Mouse (Mus musculus) liver, embryonic 16.5 days (tissue): ENCODE measurements around the gene Syn2. TPM values are rescaled to one million over a fixed set of nuclear protein-coding genes. Genes with fewer than 3 reads are reported as not detected.
"Not testable (repeated sequence)": the region's sequence is repeated elsewhere in the genome, so short reads cannot be mapped to it uniquely, and the experiment has no call there.

Experiments used
- ATAC-seq: fragments of 200-750 bp; cut with Nextera tagmentation; 2 replicates; pipeline ENCODE4 v1.8.0; 2017; ENCODE audit warnings: low read depth, mild to moderate bottlenecking, moderate number of reproducible peaks, moderate library complexity
- H3K27ac ChIP-seq: fragments of 300-500 bp; sonication (generic); 2 replicates; pipeline ENCODE4 v1.5.1; 2014; ENCODE audit warnings: mild to moderate bottlenecking, low read length
- H3K27me3 ChIP-seq: fragments of 300-500 bp; sonication (generic); 2 replicates; pipeline ENCODE4 v1.6.1; 2014; ENCODE audit warnings: low read depth, low read length, mixed read lengths; ENCODE audit not compliant: control insufficient read depth, insufficient read depth
- H3K36me3 ChIP-seq: fragments of 300-500 bp; sonication (generic); 2 replicates; pipeline ENCODE4 v1.6.1; 2014; ENCODE audit warnings: mild to moderate bottlenecking; ENCODE audit not compliant: control insufficient read depth, insufficient read depth
- H3K4me1 ChIP-seq: fragments of 300-500 bp; sonication (generic); 2 replicates; pipeline ENCODE4 v1.6.1; 2014; ENCODE audit warnings: low read depth, low read length, mixed read lengths; ENCODE audit not compliant: control insufficient read depth
- H3K4me2 ChIP-seq: fragments of 300-500 bp; sonication (generic); 2 replicates; pipeline ENCODE4 v1.6.1; 2014; ENCODE audit warnings: low read depth, low read length, mixed read lengths
- H3K4me3 ChIP-seq: fragments of 300-500 bp; sonication (generic); 2 replicates; pipeline ENCODE4 v1.5.1; 2014; ENCODE audit warnings: low read depth, mild to moderate bottlenecking, low read length
- H3K9ac ChIP-seq: fragments of 300-500 bp; sonication (generic); 2 replicates; pipeline ENCODE4 v1.6.1; 2014; ENCODE audit warnings: low read depth, low read length
- H3K9me3 ChIP-seq: fragments of 300-500 bp; sonication (generic); replicated peaks from 2 replicates; pipeline ENCODE4 v1.6.1; 2016; ENCODE audit warnings: low read length; ENCODE audit not compliant: control insufficient read depth
- WGBS: fragments of 180-500 bp; shearing (Covaris S2); extraction: QIAGEN DNeasy Blood & Tissue Kit; methylation state at CpG from one replicate; pipeline ENCODE4 v1.1.7; 2014; ENCODE audit not compliant: insufficient replicate concordance; 5-methylcytosine and 5-hydroxymethylcytosine counted together
- polyA plus RNA-seq: library from polyadenylated mRNA; unstranded; fragments of >200 nt; fragmentation: Nextera tagmentation; extraction: Ambion mirVana; gene quantifications from 2 replicates; pipeline ENCODE4 v1.2.1, GENCODE M21; 2015

Gene Syn2
- polyA plus RNA-seq, 1 experiment from 2014 or later, result 0.25 TPM

DNA sequence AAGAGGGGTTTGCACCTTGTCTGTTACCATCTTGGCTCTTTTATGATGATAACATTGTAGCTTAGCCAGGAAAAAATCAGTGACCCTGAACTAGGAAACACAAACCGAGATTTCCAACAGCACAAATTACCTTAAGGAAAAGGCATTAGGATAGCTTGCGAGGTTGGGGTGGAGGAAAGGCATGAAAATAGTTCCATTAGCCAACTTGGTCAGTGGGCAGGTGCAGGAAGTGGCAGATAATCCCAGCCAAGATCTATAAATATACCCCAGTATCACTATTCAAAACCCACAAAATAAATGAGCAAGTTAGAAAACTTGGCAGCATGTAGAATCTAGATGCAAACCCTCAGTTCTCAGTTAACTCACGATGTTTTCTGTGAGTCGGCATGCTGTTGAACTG, 97.1 kb downstream of the Syn2 start:
- Histone ChIP-seq H3K4me1 (no peaks in the 10 kb centered on the region), H3K36me3 (no peaks in the 10 kb centered on the region), H3K4me3 (no peak overlapping the region), H3K9me3 (no peaks in the 10 kb centered on the region), H3K27ac (no peak overlapping the region), H3K4me2 (no peak overlapping the region), H3K9ac (no peak overlapping the region), H3K27me3 (no peaks in the 10 kb centered on the region)
- ATAC-seq, result no peak
- 56% methylated on average over 4 of the region's 4 CpGs for WGBS

DNA sequence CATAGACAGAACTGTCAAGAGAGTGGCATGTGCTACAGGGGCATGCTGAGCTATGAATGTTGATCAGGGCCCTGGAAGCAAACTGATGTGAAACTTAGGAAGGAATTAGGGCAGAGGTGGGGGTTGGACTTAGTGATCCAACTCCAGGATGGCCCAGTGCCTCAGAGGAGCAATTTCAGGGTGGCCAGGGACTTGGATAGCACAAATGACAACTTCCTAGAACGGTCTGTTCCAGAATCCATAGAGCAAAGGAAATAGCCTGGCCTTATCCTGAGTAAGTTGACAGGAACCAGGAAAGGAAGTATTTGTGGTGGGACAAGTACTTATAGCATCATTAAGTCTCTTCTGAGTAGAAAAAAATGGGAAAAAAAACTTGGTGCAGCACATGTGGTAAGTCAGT, 97.9 kb downstream of the Syn2 start:
- Histone ChIP-seq H3K36me3 (no peaks in the 10 kb centered on the region), H3K4me2 (no peak overlapping the region), H3K4me1 (no peaks in the 10 kb centered on the region), H3K4me3 (no peak overlapping the region), H3K9me3 (no peaks in the 10 kb centered on the region), H3K27me3 (no peaks in the 10 kb centered on the region), H3K9ac (no peak overlapping the region), H3K27ac (no peak overlapping the region)
- ATAC-seq, result no peak
- WGBS, result 60% methylated on average over 1 of the region's 1 CpGs

GRCm38 (mm10) chr6:115238031-115239027, 103.6 kb downstream of the Syn2 start:
- Histone ChIP-seq H3K4me2 (no peak overlapping the region), H3K9me3 (no peaks in the 10 kb centered on the region), H3K9ac (no peak overlapping the region), H3K27ac (no peak overlapping the region), H3K27me3 (no peaks in the 10 kb centered on the region), H3K36me3 (no peaks in the 10 kb centered on the region), H3K4me3 (no peak overlapping the region), H3K4me1 (no peaks in the 10 kb centered on the region)
- ATAC-seq, result no peak
- 68% methylated on average over 9 of the region's 9 CpGs for WGBS

DNA sequence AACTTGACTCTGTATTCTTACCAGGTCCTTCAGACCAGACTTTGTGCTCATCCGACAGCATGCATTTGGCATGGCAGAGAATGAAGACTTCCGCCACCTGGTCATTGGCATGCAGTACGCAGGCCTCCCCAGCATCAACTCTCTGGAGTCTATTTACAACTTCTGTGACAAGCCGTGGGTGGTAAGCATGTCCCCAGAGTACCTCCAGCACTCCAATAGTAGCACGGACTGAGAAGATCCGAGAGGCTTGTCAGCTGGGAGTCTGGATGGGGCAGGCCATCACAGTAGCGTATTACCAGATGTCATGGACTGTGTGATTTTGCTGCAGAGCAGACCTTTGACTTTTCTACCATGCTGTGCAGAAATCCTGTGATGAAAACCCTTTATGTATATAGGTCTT, 104.6 kb downstream of the Syn2 start:
- Histone ChIP-seq H3K27ac (no peak overlapping the region), H3K9ac (no peak overlapping the region), H3K4me3 (no peak overlapping the region), H3K27me3 (no peaks in the 10 kb centered on the region), H3K4me2 (no peak overlapping the region), H3K4me1 (no peaks in the 10 kb centered on the region), H3K9me3 (no peaks in the 10 kb centered on the region), H3K36me3 (no peaks in the 10 kb centered on the region)
- 65% methylated on average over 7 of the region's 7 CpGs for WGBS
- ATAC-seq, result no peak

DNA sequence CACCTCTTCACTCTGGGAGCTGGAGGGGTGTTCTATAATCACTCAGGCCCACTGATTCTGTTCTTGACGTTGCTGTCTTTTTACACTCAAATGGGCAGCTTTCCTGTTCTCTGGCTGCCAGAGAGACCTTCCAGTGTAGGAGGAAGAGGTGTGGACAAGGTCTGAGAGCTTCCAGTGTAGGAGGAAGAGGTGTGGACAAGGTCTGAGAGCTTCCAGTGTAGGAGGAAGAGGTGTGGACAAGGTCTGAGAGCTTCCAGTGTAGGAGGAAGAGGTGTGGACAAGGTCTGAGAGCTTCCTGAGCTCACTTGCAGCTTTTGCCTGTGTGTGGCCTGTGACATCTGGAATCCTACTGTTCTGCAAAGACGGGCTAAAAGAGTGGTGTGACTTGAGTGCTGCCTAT, 105.7 kb downstream of the Syn2 start:
- 15% methylated on average over 2 of the region's 2 CpGs for WGBS
- ATAC-seq, H3K27ac ChIP-seq, H3K4me2 ChIP-seq, H3K36me3 ChIP-seq, H3K4me1 ChIP-seq, H3K4me3 ChIP-seq, H3K9ac ChIP-seq, H3K27me3 ChIP-seq, H3K9me3 ChIP-seq: not testable (repeated sequence)

GRCm38 (mm10) chr6:115241131-115241699, 106.5 kb downstream of the Syn2 start:
- WGBS, result 58% methylated on average over 3 of the region's 3 CpGs
- H3K9ac ChIP-seq, result no peak overlapping the region

GRCm38 (mm10) chr6:115241939-115242338, 107.2 kb downstream of the Syn2 start:
- no peak overlapping the region for H3K9ac ChIP-seq
- no peak overlapping the region for H3K27ac ChIP-seq
- no peaks in the 10 kb centered on the region for H3K27me3 ChIP-seq
- WGBS, result 72% methylated on average over 3 of the region's 3 CpGs
- H3K4me1 ChIP-seq, result no peaks in the 10 kb centered on the region
- H3K36me3 ChIP-seq, result no peaks in the 10 kb centered on the region
- H3K9me3 ChIP-seq, result no peaks in the 10 kb centered on the region
- no peak for ATAC-seq
- no peak overlapping the region for H3K4me3 ChIP-seq
- H3K4me2 ChIP-seq, result no peak overlapping the region

More at GRCm38 (mm10) chr6:115241131-115241699, 106.5 kb downstream of the Syn2 start:
- Histone ChIP-seq H3K4me1 (no peaks in the 10 kb centered on the region), H3K4me2 (no peak overlapping the region), H3K4me3 (no peak overlapping the region), H3K27me3 (no peaks in the 10 kb centered on the region), H3K36me3 (no peaks in the 10 kb centered on the region), H3K27ac (no peak overlapping the region), H3K9me3 (no peaks in the 10 kb centered on the region)
- no peak for ATAC-seq

- H3K27ac ChIP-seq, result no peak overlapping the region
- ATAC-seq, result no peak
- 41% methylated on average over 2 of the region's 2 CpGs for WGBS
Measured at GRCm38 (mm10) chr6:115244222-115244621, 109.5 kb downstream of the Syn2 start.

GRCm38 (mm10) chr6:115245500-115246058, 110.9 kb downstream of the Syn2 start:
- Histone ChIP-seq H3K4me3 (no peak overlapping the region), H3K4me2 (no peak overlapping the region), H3K27ac (no peak overlapping the region), H3K27me3 (no peaks in the 10 kb centered on the region), H3K9ac (no peak overlapping the region), H3K4me1 (no peaks in the 10 kb centered on the region), H3K36me3 (no peaks in the 10 kb centered on the region), H3K9me3 (no peaks in the 10 kb centered on the region)
- 62% methylated on average over 3 of the region's 3 CpGs for WGBS
- no peak for ATAC-seq

More at GRCm38 (mm10) chr6:115244222-115244621, 109.5 kb downstream of the Syn2 start:
- Histone ChIP-seq H3K36me3 (no peaks in the 10 kb centered on the region), H3K4me3 (no peak overlapping the region), H3K9me3 (no peaks in the 10 kb centered on the region), H3K9ac (no peak overlapping the region), H3K4me1 (no peaks in the 10 kb centered on the region), H3K27me3 (no peaks in the 10 kb centered on the region), H3K4me2 (no peak overlapping the region)
